Mouse (Mus musculus) G1E (cell line): Measurements from ENCODE around the gene Rasip1. TPM values are rescaled to one million over a fixed set of nuclear protein-coding genes. Genes with fewer than 3 reads are reported as not detected.

Experiments
- ATAC-seq: 2 replicates; pipeline ENCODE4 v1.8.0; 2016; ENCODE audit warnings: mild to moderate bottlenecking; ENCODE audit not compliant: insufficient number of reproducible peaks, poor library complexity, low FRiP score, severe bottlenecking; ENCODE audit errors: extremely low read depth
- DNase-seq: peaks from one replicate; pipeline ENCODE4 v3.0.0; 2012; ENCODE audit warnings: low spot score
- H3K27me3 ChIP-seq: 2 replicates; pipeline ENCODE4 v1.6.1; 2012; ENCODE audit warnings: mild to moderate bottlenecking, low read length, inconsistent platforms; ENCODE audit not compliant: insufficient read depth
- H3K36me3 ChIP-seq: replicated peaks from 2 replicates; pipeline ENCODE3; 2012; ENCODE audit warnings: mild to moderate bottlenecking, inconsistent platforms
- H3K4me1 ChIP-seq: 2 replicates; pipeline ENCODE4 v1.6.1; 2012; ENCODE audit warnings: low read depth, low read length, inconsistent platforms, mixed read lengths; ENCODE audit not compliant: insufficient read depth
- H3K4me3 ChIP-seq: 2 replicates; pipeline ENCODE4 v1.5.1; 2012; ENCODE audit warnings: low read depth, mild to moderate bottlenecking, inconsistent platforms, low read length, moderate library complexity, mixed read lengths
- H3K9me3 ChIP-seq: replicated peaks from 2 replicates; pipeline ENCODE4 v1.6.1; 2012; ENCODE audit warnings: inconsistent platforms
- CTCF ChIP-seq: IDR thresholded peaks from 2 replicates; pipeline ENCODE4 v1.5.1; 2012; ENCODE audit warnings: low read depth, low read length, inconsistent platforms, mixed read lengths
- GATA1 ChIP-seq: IDR thresholded peaks from 2 replicates; pipeline ENCODE4 v1.6.1; 2012; ENCODE audit warnings: borderline replicate concordance, low read length, inconsistent platforms, mixed read lengths
- GATA2 ChIP-seq: IDR thresholded peaks from 2 replicates; pipeline ENCODE4 v1.6.1; 2012; ENCODE audit warnings: low read depth, low read length, inconsistent platforms, borderline replicate concordance
- POLR2AphosphoS5 ChIP-seq: IDR thresholded peaks from 2 replicates; pipeline ENCODE4 v1.6.1; 2012; ENCODE audit warnings: low read depth, low read length, inconsistent platforms; ENCODE audit not compliant: insufficient replicate concordance
- TAL1 ChIP-seq: conservative IDR thresholded peaks from 2 replicates; pipeline ENCODE4 v1.6.1; 2012; ENCODE audit warnings: low read depth, low read length, inconsistent platforms, mixed read lengths
- polyA plus RNA-seq: library from polyadenylated mRNA; stranded (reverse); fragments of >175 nt; gene quantifications from 2 replicates; pipeline ENCODE4 v1.2.3, GENCODE M21; 2012
- total RNA-seq, 2 experiments: library from RNA; stranded (forward) in 1 of 2; stranded (reverse) in 1 of 2; fragments of 200-1000 nt in 1 of 2; fragments of >200 nt in 1 of 2; fragmentation: Nextera tagmentation in 1 of 2; gene quantifications; 2 replicates each; pipeline ENCODE4 v1.2.3; 2014 to 2017

Gene Rasip1
- total and polyA plus RNA-seq, 3 experiments: 0.11 to 0.95 (median 0.60) TPM

- 0 out of 2 replicates have a peak, but pooled peaks cover 3% of the 10 kb centered on the region for H3K9me3 ChIP-seq
- no peak for DNase-seq
- H3K4me1 ChIP-seq: no peaks in the 10 kb centered on the region
- no peak for ATAC-seq
- no peak overlapping the region for H3K4me3 ChIP-seq
- no peak for TF ChIP-seq CTCF
- no peak for TF ChIP-seq TAL1
- TF ChIP-seq POLR2AphosphoS5: no peak
- no peak for TF ChIP-seq GATA1
- TF ChIP-seq GATA2: no peak
- H3K27me3 ChIP-seq: peaks cover 34% of the 10 kb centered on the region
- no peaks in the 10 kb centered on the region for H3K36me3 ChIP-seq
Observed at GRCm38 (mm10) chr7:45665303-45666138, 38.2 kb downstream of the Rasip1 start.

- Histone ChIP-seq H3K36me3 (no peaks in the 10 kb centered on the region), H3K9me3 (0 out of 2 replicates have a peak, but pooled peaks cover 3% of the 10 kb centered on the region), H3K27me3 (peaks cover 34% of the 10 kb centered on the region), H3K4me3 (no peak within 1 kb of the TSS), H3K4me1 (no peaks in the 10 kb centered on the region)
- DNase-seq: no peak
- ATAC-seq: no peak
- TF ChIP-seq GATA2 (no peak), POLR2AphosphoS5 (no peak), GATA1 (no peak), CTCF (no peak), TAL1 (no peak)
Observed at GRCm38 (mm10) chr7:45666161-45666560, 38.9 kb downstream of the Rasip1 start, which contains the start of gene Fut2. TSS of gene Fut2 (minus strand) at chr7:45666394.

- TF ChIP-seq POLR2AphosphoS5 (no peak), GATA2 (no peak), GATA1 (no peak), TAL1 (no peak), CTCF (no peak)
Observed at GRCm38 (mm10) chr7:45667761-45668160, 40.5 kb downstream of the Rasip1 start.

GRCm38 (mm10) chr7:45668921-45669320 lies 41.6 kb downstream of the Rasip1 start:
- H3K27me3 ChIP-seq: peaks cover 45% of the 10 kb centered on the region
- no peaks in the 10 kb centered on the region for H3K4me1 ChIP-seq
- no peak overlapping the region for H3K4me3 ChIP-seq
- 0 out of 2 replicates have a peak, but pooled peaks cover 3% of the 10 kb centered on the region for H3K9me3 ChIP-seq
- H3K36me3 ChIP-seq: no peaks in the 10 kb centered on the region
- no peak for TF ChIP-seq POLR2AphosphoS5
- no peak for TF ChIP-seq CTCF
- TF ChIP-seq GATA1: no peak
- TF ChIP-seq GATA2: no peak
- TF ChIP-seq TAL1: no peak
- DNase-seq (no peak), ATAC-seq (no peak)

More at GRCm38 (mm10) chr7:45667761-45668160, 40.5 kb downstream of the Rasip1 start:
- H3K27me3 ChIP-seq: peaks cover 43% of the 10 kb centered on the region
- DNase-seq (no peak), ATAC-seq (no peak)
- no peaks in the 10 kb centered on the region for H3K36me3 ChIP-seq
- H3K9me3 ChIP-seq: 0 out of 2 replicates have a peak, but pooled peaks cover 3% of the 10 kb centered on the region
- H3K4me3 ChIP-seq: no peak overlapping the region
- H3K4me1 ChIP-seq: no peaks in the 10 kb centered on the region

- DNase-seq (no peak), ATAC-seq (no peak)
- Histone ChIP-seq H3K36me3 (no peaks in the 10 kb centered on the region), H3K9me3 (no peaks in the 10 kb centered on the region), H3K4me3 (no peak overlapping the region), H3K27me3 (peaks cover 47% of the 10 kb centered on the region), H3K4me1 (peaks cover 36% of the 10 kb centered on the region)
- no peak for TF ChIP-seq TAL1
- no peak for TF ChIP-seq CTCF
- no peak for TF ChIP-seq GATA2
- TF ChIP-seq GATA1: no peak
Observed at GRCm38 (mm10) chr7:45677627-45678295, 50.5 kb downstream of the Rasip1 start.

GRCm38 (mm10) chr7:45678513-45678912 lies 51.2 kb downstream of the Rasip1 start:
- H3K4me1 ChIP-seq: peaks cover 44% of the 10 kb centered on the region
- ATAC-seq (no peak), DNase-seq (no peak)
- no peaks in the 10 kb centered on the region for H3K36me3 ChIP-seq
- TF ChIP-seq POLR2AphosphoS5: no peak
- no peak for TF ChIP-seq TAL1
- no peak overlapping the region for H3K4me3 ChIP-seq
- H3K9me3 ChIP-seq: no peaks in the 10 kb centered on the region
- peaks cover 41% of the 10 kb centered on the region for H3K27me3 ChIP-seq
